In the genomic region with DNA sequence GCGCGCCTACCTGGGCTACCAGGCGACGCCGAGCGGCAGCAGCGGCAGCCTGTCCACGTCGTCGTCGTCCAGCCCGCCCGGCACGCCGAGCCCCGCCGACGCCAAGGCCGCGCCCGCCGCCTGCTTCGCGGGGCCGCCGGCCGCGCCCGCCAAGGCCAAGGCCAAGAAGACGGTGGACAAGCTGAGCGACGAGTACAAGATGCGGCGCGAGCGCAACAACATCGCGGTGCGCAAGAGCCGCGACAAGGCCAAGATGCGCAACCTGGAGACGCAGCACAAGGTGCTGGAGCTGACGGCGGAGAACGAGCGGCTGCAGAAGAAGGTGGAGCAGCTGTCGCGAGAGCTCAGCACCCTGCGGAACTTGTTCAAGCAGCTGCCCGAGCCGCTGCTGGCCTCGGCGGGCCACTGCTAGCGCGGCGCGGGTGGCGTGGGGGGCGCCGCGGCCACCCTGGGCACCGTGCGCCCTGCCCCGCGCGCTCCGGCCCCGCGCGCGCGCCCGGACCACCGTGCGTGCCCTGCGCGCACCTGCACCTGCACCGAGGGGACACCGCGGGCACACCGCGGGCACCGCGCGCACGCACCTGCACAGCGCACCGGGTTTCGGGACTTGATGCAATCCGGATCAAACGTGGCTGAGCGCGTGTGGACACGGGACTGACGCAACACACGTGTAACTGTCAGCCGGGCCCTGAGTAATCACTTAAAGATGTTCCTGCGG, we compare ENCODE assay signal across 8 mouse cellular contexts. TPM values are rescaled to one million over a fixed set of nuclear protein-coding genes. Genes with fewer than 3 reads are reported as not detected.
DNase-seq lines count a peak whose midpoint lies in the region; ATAC-seq lines count a peak whose summit lies in the region.

Tmem189 (minus strand) TSS at position 322 of the 718 bp plus-strand sequence.

- DNase-seq in kidney, adult 11 months, result peak; percentile 59
- DNase-seq in kidney, adult 8-10 months, result no peak
- peak; percentile 74 for DNase-seq in embryo, embryonic 10 days (ENCODE audit: low spot score)
- DNase-seq in gastrocnemius, postnatal 25 days, result peak; percentile 58
- peak; percentile 86 for DNase-seq in induced T-regulatory cell, adult 2 months (ENCODE audit: low read depth)
- peak; percentile 57 to 66 for DNase-seq in left cerebral cortex, postnatal 36 days (ENCODE audit: low spot score in 2 of 2)
- DNase-seq in right cerebral cortex, postnatal 4 days, result peak; percentile 34

- intact Hi-C loops in left cerebral cortex, postnatal 36 days (cut with DNase I), result loop anchor here (5.0 to 10.0 kb wide), 3 partner anchors 93 to 385 kb away; no protein-coding TSS in a partner anchor

- peak; percentile 36 for ATAC-seq in megakaryocyte-erythroid progenitor cell, adult 5-6 weeks (replicated peaks; ENCODE audit: low FRiP score, low TSS enrichment, poor library complexity, severe bottlenecking)

RNA-seq across cellular contexts. Expression of gene Tmem189, which starts in this region (rescaled TPM):
- 10 to 100 TPM; 13.4 to 18.9 TPM for total RNA-seq in gastrocnemius, postnatal 25 days (2021)
- total RNA-seq in left cerebral cortex, postnatal 36 days (2021), result 10 to 100 TPM; 45.2 to 48.3 TPM
- total RNA-seq in megakaryocyte-erythroid progenitor cell, adult 5-6 weeks (2014; fragmentation: Nextera tagmentation), result 19.5 and 28.4 TPM in 2 replicates
- total RNA-seq in megakaryocyte-erythroid progenitor cell, adult 5-6 weeks (2017), result 10.2 and 16.8 TPM in 2 replicates

Comparison
In these comparisons a context has a peak if more than half of its experiments do, and no peak if none do; other contexts are left out.
1. DNase-seq: peak in kidney, adult 11 months (single experiment), embryo, embryonic 10 days (single experiment), gastrocnemius, postnatal 25 days (single experiment), induced T-regulatory cell, adult 2 months (single experiment), left cerebral cortex, postnatal 36 days (2 of 2) and right cerebral cortex, postnatal 4 days (single experiment); none in kidney, adult 8-10 months (0 of 2).